Mouse (Mus musculus) stomach, postnatal 0 days (tissue): ENCODE measurements around the gene Lrp11. TPM values are rescaled to one million over a fixed set of nuclear protein-coding genes. Genes with fewer than 3 reads are reported as not detected.
A peak's percentile ranks its signal among the peaks of the same experiment; 100 is the strongest.

Experiments used
- ATAC-seq: fragments of 200-750 bp; cut with Nextera tagmentation; 2 replicates; pipeline ENCODE4 v1.8.0; 2017; ENCODE audit not compliant: low FRiP score, low TSS enrichment
- DNase-seq: peaks from one replicate; pipeline ENCODE4 v3.0.0-alpha.2; 2016; ENCODE audit warnings: low spot score
- H3K27ac ChIP-seq: fragments of 300-500 bp; sonication (generic); replicated peaks from 2 replicates; pipeline ENCODE4 v1.5.1; 2014; ENCODE audit warnings: mild to moderate bottlenecking, control low read depth
- H3K27me3 ChIP-seq: fragments of 300-500 bp; sonication (generic); 2 replicates; pipeline ENCODE4 v1.6.1; 2014; ENCODE audit warnings: low read length; ENCODE audit not compliant: control insufficient read depth, insufficient read depth
- H3K36me3 ChIP-seq: fragments of 300-500 bp; sonication (generic); 2 replicates; pipeline ENCODE4 v1.6.1; 2014; ENCODE audit warnings: low read length, mixed read lengths; ENCODE audit not compliant: control insufficient read depth, insufficient read depth
- H3K4me1 ChIP-seq: fragments of 300-500 bp; sonication (generic); replicated peaks from 2 replicates; pipeline ENCODE4 v1.6.1; 2014; ENCODE audit warnings: antibody characterized with exemption; ENCODE audit not compliant: control insufficient read depth, insufficient read depth
- H3K4me2 ChIP-seq: fragments of 300-500 bp; sonication (generic); replicated peaks from 2 replicates; pipeline ENCODE4 v1.6.1; 2014; ENCODE audit warnings: low read depth, mild to moderate bottlenecking, control low read depth, moderate library complexity
- H3K4me3 ChIP-seq: fragments of 300-500 bp; sonication (generic); 2 replicates; pipeline ENCODE4 v1.5.1; 2014; ENCODE audit warnings: low read depth, low read length, control low read depth
- H3K9ac ChIP-seq: fragments of 300-500 bp; sonication (generic); 2 replicates; pipeline ENCODE4 v1.6.1; 2014; ENCODE audit warnings: mild to moderate bottlenecking, low read length, control low read depth, mixed read lengths
- H3K9me3 ChIP-seq: fragments of 300-500 bp; sonication (generic); 2 replicates; pipeline ENCODE4 v1.6.1; 2016; ENCODE audit warnings: low read length; ENCODE audit not compliant: control insufficient read depth
- CTCF ChIP-seq: IDR thresholded peaks from 2 replicates; pipeline ENCODE4 v1.5.1; 2016; ENCODE audit warnings: antibody characterized with exemption, low read depth, mild to moderate bottlenecking, moderate library complexity
- EP300 ChIP-seq: optimal IDR thresholded peaks from 2 replicates; pipeline ENCODE3; 2016; ENCODE audit warnings: antibody characterized with exemption
- WGBS: fragments of 180-500 bp; shearing (Covaris S2); extraction: QIAGEN DNeasy Blood & Tissue Kit; methylation state at CpG from one replicate; pipeline ENCODE4 v1.1.7; 2014; 5-methylcytosine and 5-hydroxymethylcytosine counted together
- polyA plus RNA-seq: library from polyadenylated mRNA; unstranded; fragments of >200 nt; fragmentation: Nextera tagmentation; extraction: Ambion mirVana; gene quantifications from 2 replicates; pipeline ENCODE4 v1.2.1, GENCODE M21; 2015

Lrp11 gene
- polyA plus RNA-seq, 1 experiment from 2014 or later, result 2.9 TPM

DNA sequence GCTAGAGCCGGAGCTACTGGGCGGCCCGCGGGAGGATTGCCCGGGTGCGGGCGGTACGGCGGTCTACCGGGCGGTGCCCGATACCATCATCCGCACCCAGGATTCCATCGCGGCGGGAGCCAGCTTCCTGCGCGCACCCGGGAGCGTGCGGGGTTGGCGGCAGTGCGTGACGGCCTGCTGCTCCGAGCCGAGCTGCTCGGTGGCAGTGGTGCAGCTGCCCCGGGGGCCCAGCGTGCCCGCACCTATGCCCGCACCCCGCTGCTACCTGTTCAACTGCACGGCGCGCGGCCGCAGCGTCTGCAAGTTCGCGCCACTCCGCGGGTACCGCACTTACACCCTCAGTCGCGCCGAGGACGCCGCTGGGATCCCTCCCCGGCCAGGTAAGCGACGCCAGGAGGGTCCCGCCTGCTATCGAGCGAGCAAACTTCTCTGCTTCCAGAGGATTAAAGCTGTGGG lies 662 bp downstream of the Lrp11 start:
- DNase-seq, result no peak
- H3K4me2 ChIP-seq, result peak overlapping the region; percentile 98
- peak; percentile 13; the same call in 1 of the 2 replicates for ATAC-seq
- no peaks in the 10 kb centered on the region for H3K9me3 ChIP-seq
- H3K4me3 ChIP-seq, result peak overlapping the region; percentile 52
- no peaks in the 10 kb centered on the region for H3K27me3 ChIP-seq
- no peak for TF ChIP-seq EP300
- under 1% methylated on average over 44 of the region's 54 CpGs for WGBS
- peaks cover 4% of the 10 kb centered on the region; the same call in 1 of the 2 replicates for H3K4me1 ChIP-seq
- no peak overlapping the region for H3K27ac ChIP-seq
- H3K36me3 ChIP-seq, result no peaks in the 10 kb centered on the region
- H3K9ac ChIP-seq, result peak overlapping the region; percentile 14; the same call in 1 of the 2 replicates

DNA sequence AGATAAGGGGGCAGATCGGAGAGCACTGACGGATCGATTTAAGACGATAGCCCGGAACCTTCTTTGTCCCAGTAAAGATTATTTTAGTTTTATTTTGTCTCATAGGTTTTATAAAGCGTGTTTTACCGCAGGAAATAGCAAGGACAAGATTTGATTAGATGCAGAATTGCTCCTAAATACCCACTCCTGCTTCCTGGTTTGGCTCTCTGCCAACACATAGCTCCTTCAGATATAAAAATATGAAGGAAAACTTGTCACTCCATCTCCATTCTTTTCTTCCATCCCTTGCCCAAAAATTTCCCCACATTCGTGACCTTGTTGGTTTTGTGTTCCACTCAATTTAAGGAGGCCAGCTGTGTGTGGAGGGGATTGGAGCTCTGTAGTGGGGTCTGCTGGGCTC lies 1.2 kb downstream of the Lrp11 start:
- Histone ChIP-seq H3K36me3 (no peaks in the 10 kb centered on the region), H3K27me3 (no peaks in the 10 kb centered on the region), H3K27ac (no peak overlapping the region), H3K4me1 (peaks cover 4% of the 10 kb centered on the region; the same call in 1 of the 2 replicates), H3K4me2 (peak overlapping the region; percentile 98), H3K4me3 (peak overlapping the region; percentile 52), H3K9me3 (no peaks in the 10 kb centered on the region), H3K9ac (no peak overlapping the region)
- DNase-seq, result no peak
- no peak for ATAC-seq
- 7% methylated on average over 8 of the region's 8 CpGs for WGBS
- TF ChIP-seq EP300, result no peak
- no peak for TF ChIP-seq CTCF

DNA sequence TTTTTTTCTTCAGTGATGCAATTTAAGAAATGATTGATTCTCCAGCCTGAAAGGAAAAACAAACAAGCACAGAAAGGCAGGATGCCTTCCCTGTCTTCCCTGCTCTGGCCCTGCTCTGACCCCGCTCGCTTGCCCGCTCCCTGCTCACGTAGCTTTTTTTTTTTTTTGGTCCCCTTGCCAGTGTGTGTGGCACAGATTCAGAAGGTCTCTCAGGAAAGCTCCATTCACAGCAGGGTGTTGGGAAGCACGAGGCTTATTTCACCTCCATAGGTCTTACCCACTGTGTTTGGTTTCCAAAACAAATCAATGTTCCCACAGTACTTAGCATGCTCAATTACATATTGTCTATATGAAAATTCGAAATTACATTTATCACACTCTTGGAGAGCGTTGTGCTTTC lies 5.2 kb downstream of the Lrp11 start:
- no peak overlapping the region for H3K27ac ChIP-seq
- no peak overlapping the region for H3K4me3 ChIP-seq
- H3K9ac ChIP-seq, result no peak overlapping the region
- no peaks in the 10 kb centered on the region for H3K27me3 ChIP-seq
- H3K36me3 ChIP-seq, result no peaks in the 10 kb centered on the region
- TF ChIP-seq CTCF, result no peak
- peaks cover 4% of the 10 kb centered on the region; the same call in 1 of the 2 replicates for H3K4me1 ChIP-seq
- ATAC-seq, result no peak
- H3K9me3 ChIP-seq, result no peaks in the 10 kb centered on the region
- no peak overlapping the region for H3K4me2 ChIP-seq
- DNase-seq, result no peak
- WGBS, result 24% methylated on average over 7 of the region's 7 CpGs

DNA sequence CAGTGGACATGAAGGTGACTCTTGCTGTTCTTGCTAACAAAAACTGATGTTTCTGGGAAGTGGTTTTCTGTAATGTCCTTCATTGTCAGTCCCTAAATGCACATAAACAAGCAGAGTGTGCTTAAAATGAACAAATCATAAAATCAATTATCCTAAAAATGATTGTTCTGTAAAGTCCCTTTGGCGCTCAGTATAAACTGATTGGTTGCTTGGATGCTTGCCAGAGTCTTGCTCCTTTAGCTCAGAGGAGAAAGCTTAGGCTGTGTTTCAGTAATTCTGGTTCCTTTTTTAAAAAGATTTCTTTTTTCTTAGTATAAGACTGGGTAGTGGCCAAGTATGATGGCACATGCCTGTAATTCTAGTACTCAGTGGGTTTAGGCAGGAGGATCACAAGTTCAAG lies 6.7 kb downstream of the Lrp11 start:
- no peak for ATAC-seq
- Histone ChIP-seq H3K4me1 (no peaks in the 10 kb centered on the region), H3K4me3 (no peak overlapping the region), H3K36me3 (no peaks in the 10 kb centered on the region), H3K27ac (no peak overlapping the region), H3K9me3 (no peaks in the 10 kb centered on the region), H3K9ac (no peak overlapping the region), H3K27me3 (no peaks in the 10 kb centered on the region), H3K4me2 (no peak overlapping the region)
- no peak for TF ChIP-seq EP300
- TF ChIP-seq CTCF, result no peak
- DNase-seq, result no peak
- whole genome bisulfite sequencing, result 33% methylated on average over 1 of the region's 1 CpGs

DNA sequence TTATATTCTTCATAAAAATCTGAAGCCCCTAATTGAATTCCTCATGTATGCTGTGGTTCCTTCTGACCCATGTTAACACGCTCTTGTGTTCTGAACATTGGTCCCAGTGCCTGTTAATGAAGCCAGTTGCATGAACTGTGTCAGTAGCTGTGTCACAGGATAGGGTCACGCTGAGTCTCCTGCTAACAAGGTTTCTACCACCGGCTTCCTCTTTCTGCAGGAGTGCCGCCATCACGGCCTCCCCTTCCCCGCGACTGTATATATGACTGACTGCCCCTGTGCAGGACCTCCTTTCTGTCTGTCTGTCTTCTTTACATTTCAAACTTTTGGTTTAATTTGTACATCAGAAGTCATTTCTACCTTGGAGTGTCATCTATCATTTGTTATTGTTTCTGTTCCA lies 8.6 kb downstream of the Lrp11 start:
- Histone ChIP-seq H3K27me3 (no peaks in the 10 kb centered on the region), H3K27ac (no peak overlapping the region), H3K4me3 (no peak overlapping the region), H3K9me3 (no peaks in the 10 kb centered on the region), H3K4me2 (no peak overlapping the region), H3K9ac (no peak overlapping the region), H3K36me3 (no peaks in the 10 kb centered on the region), H3K4me1 (no peaks in the 10 kb centered on the region)
- DNase-seq, result no peak
- ATAC-seq, result no peak
- WGBS, result 81% methylated on average over 7 of the region's 7 CpGs
- no peak for TF ChIP-seq CTCF
- TF ChIP-seq EP300, result no peak

DNA sequence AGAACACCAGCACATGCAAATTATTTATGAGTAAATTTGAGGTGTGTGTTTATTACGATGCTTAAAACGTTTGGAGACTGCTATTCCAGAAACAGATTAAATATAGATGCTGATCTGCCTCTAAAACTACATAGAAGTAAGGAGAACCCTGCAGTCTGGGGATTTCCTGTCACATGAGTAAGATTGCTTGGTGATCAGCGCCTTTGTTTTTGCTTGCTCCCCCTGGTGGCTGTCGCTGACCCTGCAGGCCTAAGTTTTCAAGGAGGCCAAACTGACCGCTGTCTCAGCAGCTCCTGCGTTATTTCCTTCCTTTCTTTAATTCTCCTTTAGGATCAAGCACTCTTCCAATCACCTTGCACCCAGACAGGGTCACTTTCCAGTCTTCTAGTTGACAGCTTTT lies 11.0 kb downstream of the Lrp11 start:
- Histone ChIP-seq H3K9ac (no peak overlapping the region), H3K27ac (no peak overlapping the region), H3K36me3 (no peaks in the 10 kb centered on the region), H3K27me3 (no peaks in the 10 kb centered on the region), H3K9me3 (no peaks in the 10 kb centered on the region), H3K4me2 (no peak overlapping the region), H3K4me1 (no peaks in the 10 kb centered on the region), H3K4me3 (no peak overlapping the region)
- TF ChIP-seq CTCF, result peak; percentile 91
- no peak for TF ChIP-seq EP300
- peak; percentile 71 for DNase-seq
- no peak for ATAC-seq
- 10% methylated on average over 6 of the region's 6 CpGs for WGBS
